Mouse (Mus musculus) naive thymus-derived CD4-positive, alpha-beta T cell, adult 2 months (primary cell): ENCODE measurements around the gene Zfp296.

Source experiments
- DNase-seq: peaks from one replicate; pipeline ENCODE4 v3.0.0-alpha.2; 2011; ENCODE audit warnings: low read depth

Gene Zfp296

DNA sequence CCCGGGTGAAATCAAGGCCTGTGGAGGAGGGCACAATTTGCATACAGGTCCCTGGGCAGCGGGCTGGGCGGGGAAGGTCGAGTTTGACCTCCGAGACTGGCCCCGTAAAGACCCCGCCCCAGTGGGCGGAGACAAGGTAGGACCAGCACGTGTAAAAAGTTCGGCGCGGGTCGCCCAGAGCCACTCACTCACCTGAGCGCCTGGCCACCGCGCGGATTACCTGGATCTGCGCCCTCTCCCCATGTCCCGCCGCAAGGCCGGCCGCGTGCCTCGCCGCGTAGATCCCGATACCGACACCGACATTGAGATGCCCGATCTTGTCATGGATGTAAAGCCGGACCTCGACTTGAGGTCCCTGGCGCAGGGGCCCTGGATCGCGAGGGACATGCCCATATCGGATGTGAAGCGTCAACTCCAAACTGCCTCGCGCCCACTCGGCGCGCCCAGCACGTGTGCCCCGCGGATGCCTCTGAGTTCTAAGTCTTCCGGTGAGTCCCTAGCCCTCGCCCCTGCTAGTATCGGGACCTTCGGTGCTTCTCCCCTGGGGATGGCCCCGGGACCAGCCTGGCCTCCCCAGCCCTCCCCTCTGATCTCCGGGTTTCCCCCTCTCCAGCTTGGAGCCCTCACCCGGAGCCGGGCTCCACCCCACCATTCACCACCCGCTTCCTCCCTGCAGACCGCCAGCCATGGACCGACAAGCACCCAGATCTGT lies at the start of gene Zfp296, which contains the start of gene Gemin7:
Gene Zfp296 (plus strand): TSS at position 147 of the 712 bp plus-strand sequence.
Gene Gemin7 (minus strand): TSS at position 455 of the 712 bp plus-strand sequence.
- DNase-seq, result peak; percentile 58

DNA sequence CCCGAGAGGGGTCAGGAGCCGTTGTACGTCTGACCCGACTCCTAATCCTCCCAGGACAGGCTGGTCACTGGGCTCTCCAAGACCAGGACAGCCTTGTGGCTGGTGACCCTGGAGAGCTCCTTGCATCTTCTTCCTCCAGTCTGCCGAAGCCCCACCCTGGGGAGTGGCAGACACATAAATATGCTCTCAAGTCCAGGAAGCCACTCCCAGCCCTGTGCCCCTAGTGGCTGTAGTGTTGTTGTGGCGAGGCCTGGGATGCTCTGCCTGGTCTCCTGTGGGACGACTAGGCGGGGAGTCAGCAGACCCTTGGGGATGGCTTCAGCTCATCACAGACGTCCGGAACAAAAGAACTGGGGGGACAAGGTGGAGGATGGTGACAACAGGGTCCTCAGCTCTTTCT lies 46.0 kb upstream of the Zfp296 start:
- no peak for DNase-seq

DNA sequence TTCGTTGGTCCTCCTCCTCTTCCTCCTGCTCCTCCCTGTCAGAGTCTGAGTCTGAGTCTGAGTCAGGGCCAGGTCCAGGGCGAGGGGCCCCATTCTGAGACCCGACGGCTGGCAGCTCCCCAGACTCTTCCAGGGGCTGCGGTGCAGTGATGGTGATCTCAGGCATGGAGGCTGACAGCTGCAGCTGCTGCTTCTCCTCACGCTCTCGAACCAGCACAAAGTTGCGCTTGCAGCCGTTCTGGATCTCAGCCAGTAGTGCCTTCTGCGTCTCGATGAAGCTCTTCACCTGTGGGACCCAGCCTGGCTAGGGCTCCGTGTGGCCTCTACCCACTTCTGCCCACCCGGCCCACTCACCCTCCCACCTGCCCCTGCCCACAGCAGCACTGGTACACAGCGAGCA lies 44.8 kb upstream of the Zfp296 start:
- DNase-seq, result no peak

DNA sequence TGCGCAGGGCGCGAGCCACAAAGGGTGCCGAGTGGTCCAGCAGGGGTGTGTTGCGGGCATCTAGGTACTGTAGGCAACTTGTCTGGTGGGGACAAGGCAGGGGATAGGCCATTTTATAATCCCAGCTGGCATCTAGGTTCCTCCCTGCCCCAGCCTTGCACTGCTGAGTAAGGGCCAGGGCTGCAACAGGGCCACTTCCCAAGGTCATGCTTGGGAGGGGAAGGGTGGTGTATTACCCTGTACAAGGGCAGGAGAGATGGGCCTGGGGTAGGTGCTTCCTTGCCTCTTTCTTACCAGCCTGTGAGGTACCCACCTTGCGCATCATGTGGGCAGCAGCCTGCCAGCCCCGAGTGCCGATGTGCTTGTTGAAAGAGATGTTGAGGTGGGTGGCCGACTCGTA lies 42.4 kb upstream of the Zfp296 start:
- DNase-seq, result no peak

DNA sequence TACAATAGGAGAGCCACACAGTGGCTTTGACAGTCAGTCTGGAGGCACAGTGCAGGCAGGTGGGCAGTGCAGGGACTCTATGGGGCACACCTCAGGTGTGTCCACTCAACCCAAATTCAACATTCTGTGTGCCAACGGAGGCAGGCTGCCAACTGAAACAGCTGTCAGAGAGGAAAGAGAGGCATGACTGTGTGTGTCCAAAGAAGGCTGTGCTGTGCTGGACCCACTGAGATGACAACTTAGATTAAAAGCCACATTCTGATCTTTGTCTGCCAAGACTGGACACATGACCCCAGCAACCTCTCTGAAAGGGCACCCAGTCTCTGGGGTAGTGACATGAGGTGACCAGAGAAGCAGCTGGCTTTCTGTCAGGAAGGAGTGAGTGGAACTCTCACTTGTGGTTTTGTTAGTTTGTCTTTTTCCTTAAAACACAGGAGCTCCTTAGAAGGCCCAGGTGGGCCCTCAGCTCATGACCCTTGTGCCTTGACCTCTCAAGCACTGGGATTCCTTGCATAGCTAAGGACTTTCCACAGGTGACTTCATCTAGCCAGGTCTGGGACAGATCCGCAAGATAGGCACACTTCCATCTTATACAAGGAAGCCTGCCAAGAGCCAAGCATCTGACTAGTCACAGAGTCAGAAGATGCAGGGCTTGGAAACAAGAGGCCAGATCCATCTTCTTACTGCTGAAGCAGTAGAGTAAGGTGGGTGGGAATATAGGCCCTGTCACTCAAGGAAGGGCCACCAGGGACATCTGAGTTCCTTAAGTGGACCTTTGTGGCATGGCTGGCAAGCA lies 36.1 kb upstream of the Zfp296 start:
- DNase-seq, result no peak

DNA sequence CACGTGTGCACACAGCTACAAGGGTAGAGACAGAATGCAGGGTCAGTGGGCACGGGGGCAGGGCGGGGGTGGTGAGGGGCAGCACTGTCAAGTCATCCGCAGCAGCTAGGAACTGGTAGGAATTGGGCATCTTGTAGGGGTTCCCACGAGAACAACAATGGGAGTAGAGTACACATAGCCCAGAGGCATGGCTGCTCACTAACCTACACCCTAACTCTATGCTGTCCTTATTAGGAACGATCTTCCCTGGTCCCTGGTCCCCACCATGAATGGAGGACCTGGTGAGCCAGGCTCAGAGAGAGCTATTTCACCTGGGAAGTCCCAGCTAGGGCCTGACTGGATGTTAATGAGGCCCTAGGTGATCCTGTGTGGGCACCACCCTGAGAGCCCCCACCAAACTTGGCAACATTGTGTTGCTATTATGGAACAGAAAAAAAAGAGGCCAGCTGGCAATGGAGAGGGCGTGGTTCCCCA lies 35.4 kb upstream of the Zfp296 start:
- DNase-seq, result no peak

DNA sequence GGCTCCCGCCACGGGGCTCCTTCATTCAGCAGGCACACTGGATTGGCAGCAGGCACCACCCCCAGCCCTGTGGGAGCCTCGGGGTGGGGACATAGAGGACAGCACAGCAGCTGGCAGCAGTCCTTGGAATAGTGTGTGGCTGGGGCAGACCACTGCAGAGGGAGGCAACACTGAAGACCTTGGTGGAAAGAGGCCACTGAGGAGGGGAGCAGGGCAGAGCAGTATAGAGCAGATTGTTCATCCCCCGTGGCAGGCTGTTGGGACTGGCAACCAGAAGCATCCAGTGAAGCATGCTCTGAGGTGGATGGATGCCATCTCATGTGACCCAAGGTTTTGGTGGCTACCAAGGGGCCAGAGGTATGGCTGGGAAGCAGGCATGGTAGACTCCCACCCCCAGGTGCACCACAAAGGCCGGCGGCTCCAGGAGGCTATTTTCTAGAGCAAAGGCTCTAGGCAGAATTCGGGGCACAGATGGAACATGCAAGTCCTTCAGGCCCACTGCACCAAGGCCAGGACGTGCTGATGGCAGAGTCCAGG lies 34.9 kb upstream of the Zfp296 start:
- no peak for DNase-seq

DNA sequence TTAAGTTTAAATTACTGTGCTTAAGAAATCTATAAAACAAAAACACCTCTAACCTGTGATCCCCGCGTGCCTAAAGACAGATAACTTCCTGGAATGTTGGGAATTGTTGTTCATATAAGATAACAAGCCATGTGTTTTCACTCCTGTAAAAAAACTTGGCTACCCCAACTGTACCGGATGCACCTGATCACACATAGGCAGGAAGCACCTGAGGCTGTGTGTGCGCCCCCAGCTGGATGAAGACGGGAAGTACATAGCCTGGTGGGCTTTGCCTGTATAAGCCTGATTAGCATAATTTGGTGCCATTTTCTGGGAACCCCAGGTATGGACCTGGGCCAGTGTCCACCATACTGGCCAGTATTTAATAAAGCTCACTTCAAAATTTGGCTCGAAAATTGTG lies 33.5 kb upstream of the Zfp296 start:
- DNase-seq, result peak; percentile 71

DNA sequence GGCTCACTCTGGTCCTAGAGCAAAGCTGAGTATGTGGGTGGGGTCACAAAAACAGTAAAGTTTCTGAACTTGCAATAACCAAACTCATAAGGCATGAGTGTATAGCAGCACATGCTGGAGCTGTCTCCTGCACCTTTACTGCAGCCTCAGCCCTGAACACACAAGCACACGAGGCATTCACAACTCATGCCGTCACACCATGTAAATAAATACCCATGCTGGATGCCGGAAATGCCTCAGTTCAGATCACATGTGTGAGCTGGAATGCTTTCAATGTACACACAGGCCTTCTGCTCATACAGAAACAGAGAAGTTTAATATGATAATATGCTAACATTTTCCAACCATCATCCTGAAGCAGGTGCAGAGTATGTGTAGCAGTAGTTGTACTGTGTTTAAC lies 31.1 kb upstream of the Zfp296 start:
- DNase-seq, result no peak

DNA sequence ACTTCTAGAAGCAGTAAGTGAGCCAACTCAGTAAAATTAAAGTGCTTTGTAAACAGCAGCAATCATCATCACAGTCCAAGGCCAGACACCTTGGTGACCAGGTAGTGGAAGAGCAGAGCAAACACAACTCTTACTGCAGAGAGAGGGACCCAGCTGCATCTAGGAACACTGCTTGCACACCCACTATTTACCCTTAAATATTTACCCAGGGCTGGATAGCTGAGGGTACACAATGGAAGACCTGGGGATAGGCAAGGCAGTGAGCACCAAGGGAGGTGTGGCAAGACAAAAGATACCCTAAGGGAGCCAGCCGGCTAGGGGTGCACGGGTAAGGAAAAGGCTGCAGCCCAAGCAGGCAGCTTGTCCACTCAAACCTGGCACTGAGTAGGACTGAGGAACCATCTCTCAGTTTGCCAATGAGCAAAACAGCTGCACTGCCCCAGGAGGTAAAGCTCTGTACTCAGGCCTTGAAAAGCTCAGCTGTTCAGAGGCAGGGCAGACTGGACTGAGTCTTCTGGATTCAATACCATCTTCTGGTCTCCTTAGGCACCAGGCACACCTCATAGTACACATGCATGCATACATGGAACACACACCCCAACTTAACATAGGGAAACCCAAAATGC lies 29.6 kb upstream of the Zfp296 start:
- DNase-seq, result no peak

DNA sequence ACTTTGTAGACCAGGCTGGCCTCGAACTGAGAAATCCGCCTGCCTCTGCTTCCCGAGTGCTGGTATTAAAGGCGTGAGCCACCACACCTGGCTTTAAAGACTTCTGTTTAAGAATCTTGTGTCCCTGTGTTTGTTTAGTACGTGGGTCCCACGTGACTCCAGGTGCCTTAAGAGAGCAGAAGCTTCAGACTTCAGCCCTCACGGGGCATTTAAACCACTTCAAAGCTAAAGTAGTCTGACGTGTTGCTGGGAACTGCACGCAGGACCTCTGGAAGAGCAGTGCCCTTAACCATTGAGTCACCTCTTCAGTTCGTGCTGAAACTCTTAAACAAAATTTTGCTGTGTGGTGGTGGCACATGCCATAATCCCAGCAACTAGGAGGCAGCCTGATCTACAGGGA lies 27.7 kb upstream of the Zfp296 start:
- DNase-seq, result no peak

DNA sequence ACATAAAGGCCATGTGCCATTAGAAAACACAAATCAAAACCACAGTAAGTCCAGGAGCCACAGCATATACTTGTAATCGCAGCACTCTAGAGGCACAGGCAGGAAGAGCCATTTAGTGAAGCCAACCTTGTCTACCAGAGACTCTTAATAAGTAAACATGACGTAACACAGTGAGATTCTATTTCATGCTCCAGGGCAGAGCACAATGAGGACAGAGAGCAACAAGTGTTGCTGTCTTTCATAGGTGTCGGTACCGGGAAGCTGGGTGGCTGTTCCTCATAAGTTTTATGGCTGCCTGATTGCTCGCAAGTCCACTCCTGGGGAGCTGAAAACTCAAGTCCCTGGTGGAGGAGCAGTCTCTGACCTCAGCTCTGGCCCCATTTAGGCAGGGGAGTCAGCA lies 25.5 kb upstream of the Zfp296 start:
- no peak for DNase-seq

DNA sequence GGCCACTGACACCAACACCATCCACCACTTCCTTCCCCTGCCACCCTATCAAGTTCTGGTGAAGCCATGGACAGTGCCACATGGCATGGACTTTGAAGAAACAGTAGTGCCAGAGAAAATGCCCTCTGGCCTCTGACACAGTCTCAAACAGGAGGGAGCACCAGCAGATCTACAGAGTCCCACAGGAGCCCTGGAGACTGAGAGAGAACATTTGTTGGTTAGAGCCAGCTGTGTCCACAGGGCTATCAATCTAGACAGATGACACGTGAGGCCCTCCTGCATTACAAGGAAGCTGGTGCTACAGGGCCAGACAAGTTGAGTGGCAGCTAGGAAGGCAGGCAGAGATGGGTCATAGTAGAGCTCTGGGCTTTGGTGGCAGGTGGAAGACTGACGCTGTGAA lies 24.6 kb upstream of the Zfp296 start:
- no peak for DNase-seq

DNA sequence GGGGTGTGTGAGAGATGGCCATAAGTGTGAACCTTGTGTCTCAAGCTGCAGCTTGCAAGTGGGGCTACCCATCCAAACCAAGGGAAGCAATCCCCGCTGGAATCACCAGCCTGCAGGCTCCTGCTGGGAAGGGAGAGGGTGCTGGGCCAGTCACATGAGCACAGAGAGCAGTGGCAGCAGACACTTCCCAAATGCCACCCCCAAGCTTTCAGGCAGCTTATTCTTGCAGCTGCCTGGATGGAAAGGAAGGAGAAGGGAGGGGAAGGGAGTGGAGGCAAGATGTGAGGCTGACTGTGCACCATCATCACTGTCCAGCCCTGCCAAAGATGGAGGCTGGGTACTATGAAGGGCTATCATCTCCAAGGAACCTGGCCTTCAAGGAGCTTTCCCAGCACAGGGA lies 22.9 kb upstream of the Zfp296 start:
- no peak for DNase-seq

DNA sequence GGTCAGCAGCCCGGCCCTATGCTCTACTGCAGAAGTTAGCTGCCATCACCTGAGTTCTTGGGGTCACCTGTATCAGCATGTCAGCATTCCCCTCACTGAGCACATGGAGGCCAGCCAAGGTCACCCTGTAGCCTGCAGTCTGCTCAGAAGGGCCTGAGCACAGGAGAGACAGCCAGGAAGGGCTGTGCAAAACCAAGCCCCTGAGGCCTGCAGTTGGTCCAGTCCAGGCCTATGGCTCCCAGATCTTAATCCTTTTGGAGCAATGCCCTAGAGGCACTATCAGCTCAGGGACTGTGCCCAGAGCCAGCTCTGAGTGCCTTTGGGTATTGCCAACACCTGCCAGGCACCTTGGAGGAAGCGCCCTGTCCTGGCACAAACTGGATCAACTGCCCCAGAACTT lies 20.0 kb upstream of the Zfp296 start:
- DNase-seq, result no peak

DNA sequence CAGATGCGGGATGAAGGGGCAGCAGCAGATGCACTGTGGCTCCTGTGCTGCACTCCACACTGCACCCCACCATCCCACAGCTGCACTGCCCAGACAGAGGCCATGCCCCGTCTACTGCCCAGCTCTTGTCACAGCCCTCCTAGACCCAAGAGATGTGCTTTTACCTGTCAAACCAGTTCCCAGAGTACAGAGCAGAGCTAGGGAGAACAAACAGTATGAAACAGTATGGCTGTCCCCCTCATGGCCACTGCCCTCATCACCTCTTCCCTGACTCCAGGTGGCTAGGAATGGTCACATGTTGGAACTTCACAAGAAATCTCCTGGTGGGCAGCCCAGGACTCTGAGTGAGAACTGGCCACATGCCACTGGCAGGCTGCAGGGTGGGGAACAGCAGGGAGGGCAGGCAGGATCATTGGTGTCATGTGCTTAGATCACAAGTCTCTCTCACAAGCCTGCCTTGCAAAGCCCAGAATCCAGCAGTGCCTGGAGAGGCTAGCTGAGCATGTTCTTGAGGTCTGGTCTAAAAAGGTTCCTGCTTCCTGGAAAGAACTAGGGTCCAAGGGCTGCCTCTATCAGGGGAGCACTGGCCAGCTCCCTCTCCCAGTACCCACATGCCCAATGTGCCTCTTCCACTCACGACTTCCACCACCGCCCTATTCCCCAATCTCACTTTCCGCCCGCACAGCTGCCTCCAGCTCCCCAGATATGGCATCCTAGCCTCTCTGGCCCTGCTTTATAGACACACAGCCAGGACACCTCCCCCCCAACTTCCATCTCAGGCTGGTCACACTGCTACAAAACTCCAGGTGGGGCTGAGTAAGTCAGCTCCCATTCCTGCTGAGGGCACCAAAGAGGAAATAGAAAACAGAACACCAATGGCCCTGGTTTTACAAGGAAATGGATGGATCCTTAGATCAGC lies 18.8 kb upstream of the Zfp296 start:
- DNase-seq, result no peak

DNA sequence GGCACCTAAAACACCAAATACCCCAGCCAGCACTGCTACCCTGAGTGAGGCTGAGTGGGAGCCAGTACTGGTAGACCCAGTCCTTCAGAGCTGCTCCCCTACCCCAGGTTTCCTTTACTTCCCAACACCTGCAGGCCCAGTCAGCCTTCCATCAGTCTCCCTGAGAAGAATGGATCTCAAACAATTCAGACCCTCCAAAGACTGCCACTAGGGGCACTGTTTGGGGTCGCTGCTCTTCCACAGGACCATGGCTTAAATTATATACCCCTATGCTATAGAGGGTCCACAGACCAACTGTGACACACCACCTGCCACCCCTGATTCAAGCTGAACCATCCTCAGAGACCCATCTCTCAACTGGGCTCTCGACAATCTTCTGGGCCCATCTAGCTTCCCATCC lies 18.1 kb upstream of the Zfp296 start:
- peak; percentile 62 for DNase-seq

DNA sequence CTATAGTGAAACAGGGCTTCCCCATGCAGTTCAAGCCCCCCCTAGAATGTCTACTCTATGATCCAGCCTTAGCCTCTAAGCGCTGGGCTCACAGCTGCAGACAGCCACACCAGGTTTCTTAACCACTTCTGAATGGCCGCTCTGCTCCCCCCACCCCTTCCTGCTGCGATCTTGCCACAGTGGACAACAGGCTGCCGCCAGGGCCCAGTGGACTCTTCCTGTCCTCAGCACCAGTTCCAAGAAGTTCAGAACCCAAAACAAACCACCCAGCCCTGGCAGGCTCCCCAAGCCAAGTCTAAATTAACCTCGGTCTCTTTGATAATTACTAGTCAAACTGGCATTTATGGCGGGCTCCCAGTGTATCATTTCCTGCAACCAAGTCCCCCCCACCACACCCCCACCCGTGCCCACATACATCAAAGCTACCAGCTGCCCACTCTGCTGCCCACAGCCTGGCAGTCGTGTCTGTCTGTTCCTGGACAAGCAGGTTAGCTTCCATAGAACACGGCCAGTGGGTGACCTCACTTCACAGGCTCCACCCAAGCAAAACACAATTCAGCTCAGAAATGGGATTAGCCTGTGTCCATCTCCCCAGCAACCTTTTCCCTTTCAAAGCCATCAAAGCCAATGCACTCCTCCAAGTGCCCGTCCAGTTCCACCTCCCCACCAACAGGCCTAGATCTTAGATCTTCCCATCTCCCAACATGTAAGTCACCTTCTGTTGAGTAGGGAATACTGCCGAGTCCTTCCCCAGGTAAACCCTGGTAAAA lies 16.4 kb upstream of the Zfp296 start:
- no peak for DNase-seq

DNA sequence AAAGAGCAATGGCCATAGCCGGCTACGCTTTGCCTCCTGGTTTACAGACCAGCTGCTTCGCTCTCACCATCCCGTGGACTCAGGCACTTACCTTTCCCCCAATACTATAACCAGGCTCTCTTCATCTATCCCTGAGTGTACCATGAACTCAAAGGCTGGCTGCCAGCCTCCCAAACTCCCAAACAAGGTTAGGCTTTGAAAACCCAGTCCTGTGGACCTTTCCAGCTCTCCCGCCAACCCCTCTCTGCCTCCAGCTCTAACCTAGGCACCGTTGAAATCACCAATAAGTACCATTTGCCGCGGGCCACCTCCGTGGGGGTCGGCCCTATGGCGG lies 15.7 kb upstream of the Zfp296 start:
- DNase-seq, result no peak

DNA sequence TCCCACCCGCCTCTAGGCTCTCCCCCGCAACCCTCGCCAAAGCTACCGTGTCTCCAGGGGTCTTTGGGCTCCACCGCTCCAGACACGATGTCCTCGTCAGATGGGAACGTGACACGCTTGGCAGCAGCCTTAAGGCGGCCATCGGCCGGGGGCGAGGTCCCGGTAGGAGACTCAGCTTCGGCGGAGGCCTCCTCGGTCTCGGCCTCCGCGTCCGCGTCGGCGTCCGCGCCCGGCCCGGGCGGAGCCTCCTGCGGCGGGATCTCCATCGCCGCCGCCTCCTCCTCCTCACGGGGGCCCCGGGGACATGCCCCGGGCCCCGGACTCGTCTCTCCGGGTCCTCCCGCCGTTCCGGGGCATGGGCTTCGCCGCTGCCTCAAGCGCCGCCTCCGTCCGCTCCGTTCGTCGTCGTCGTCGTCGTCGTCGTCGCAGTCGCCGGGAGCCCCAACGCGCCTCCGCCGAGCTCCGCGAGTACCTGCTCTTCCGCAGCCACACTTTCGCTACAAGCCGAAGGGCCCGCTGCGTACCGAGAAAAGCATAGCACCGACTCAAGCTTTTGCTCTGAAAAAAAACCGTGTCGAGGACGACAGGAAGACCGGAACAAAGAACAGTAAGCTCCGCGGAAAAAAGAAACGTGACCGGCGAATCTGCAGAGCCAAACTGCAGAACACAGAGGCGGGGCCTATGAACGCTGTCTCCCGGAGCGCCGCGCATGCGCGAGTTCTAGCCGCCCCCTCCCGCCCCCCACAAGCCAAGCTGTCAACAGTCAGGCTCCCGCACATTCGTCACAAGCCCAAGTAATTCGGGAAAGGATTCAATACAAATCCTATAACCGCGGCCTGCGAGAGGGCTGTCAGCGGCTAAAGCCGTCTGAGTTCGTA lies 15.1 kb upstream of the Zfp296 start:
- DNase-seq, result peak; percentile 96
